Mouse (Mus musculus) liver, embryonic 14.5 days (tissue): ENCODE data around the gene Nckap5l. TPM values are rescaled to one million over a fixed set of nuclear protein-coding genes. Genes with fewer than 3 reads are reported as not detected.

Experiments
- ATAC-seq: fragments of 200-750 bp; cut with Nextera tagmentation; 2 replicates; pipeline ENCODE4 v1.8.0; 2017; ENCODE audit warnings: moderate number of reproducible peaks, mild to moderate bottlenecking, moderate library complexity; ENCODE audit not compliant: insufficient read depth
- DNase-seq, 3 experiments: peaks; one replicate each; pipeline ENCODE4 v3.0.0-alpha.2; 2012 to 2013; ENCODE audit warnings: low read depth in 3 of 3, low spot score in 3 of 3
- H3K27ac ChIP-seq: fragments of 300-500 bp; sonication (generic); 2 replicates; pipeline ENCODE4 v1.5.1; 2014; ENCODE audit warnings: moderate library complexity, mild to moderate bottlenecking, control low read depth, inconsistent platforms
- H3K27me3 ChIP-seq: fragments of 300-500 bp; sonication (generic); 2 replicates; pipeline ENCODE4 v1.6.1; 2014; ENCODE audit warnings: mild to moderate bottlenecking, low read length, moderate library complexity; ENCODE audit not compliant: control insufficient read depth, insufficient read depth
- H3K36me3 ChIP-seq: fragments of 300-500 bp; sonication (generic); replicated peaks from 2 replicates; pipeline ENCODE4 v1.6.1; 2014; ENCODE audit warnings: low read depth; ENCODE audit not compliant: control insufficient read depth, insufficient read depth
- H3K4me1 ChIP-seq, 2 experiments: fragments of 200-500 bp in 1 of 2; fragments of 300-500 bp in 1 of 2; sonication (generic) in 1 of 2; replicated peaks; 2 replicates each; pipeline ENCODE4 v1.6.1; 2012 to 2014; ENCODE audit warnings: antibody characterized with exemption in 1 of 2, inconsistent platforms in 1 of 2, low read length in 1 of 2; ENCODE audit not compliant: control insufficient read depth in 2 of 2, insufficient read depth in 2 of 2
- H3K4me2 ChIP-seq: fragments of 300-500 bp; sonication (generic); 2 replicates; pipeline ENCODE4 v1.6.1; 2014; ENCODE audit warnings: low read depth, mild to moderate bottlenecking, control low read depth, moderate library complexity
- H3K4me3 ChIP-seq, 2 experiments: fragments of 200-500 bp in 1 of 2; fragments of 300-500 bp in 1 of 2; sonication (generic) in 1 of 2; 2 replicates each; pipeline ENCODE4 v1.5.1; 2012 to 2014; ENCODE audit warnings: low read depth in 2 of 2, low read length in 2 of 2, mild to moderate bottlenecking in 2 of 2, control low read depth in 1 of 2, inconsistent platforms in 1 of 2, moderate library complexity in 1 of 2; ENCODE audit not compliant: insufficient read depth in 1 of 2
- H3K9ac ChIP-seq: fragments of 300-500 bp; sonication (generic); replicated peaks from 2 replicates; pipeline ENCODE4 v1.6.1; 2014; ENCODE audit warnings: mild to moderate bottlenecking, control low read depth, moderate library complexity
- H3K9me3 ChIP-seq: fragments of 300-500 bp; sonication (generic); 2 replicates; pipeline ENCODE4 v1.6.1; 2016; ENCODE audit warnings: low read length, mixed read lengths; ENCODE audit not compliant: control insufficient read depth
- CTCF ChIP-seq: IDR thresholded peaks from 2 replicates; pipeline ENCODE4 v1.5.1; 2016; ENCODE audit warnings: antibody characterized with exemption, low read depth, control low read depth
- EP300 ChIP-seq: IDR thresholded peaks from 2 replicates; pipeline ENCODE4 v1.6.1; 2016; ENCODE audit warnings: antibody characterized with exemption, low read depth
- WGBS: fragments of 180-500 bp; shearing (Covaris S2); extraction: QIAGEN DNeasy Blood & Tissue Kit; methylation state at CpG from one replicate; pipeline ENCODE4 v1.1.7; 2014; ENCODE audit not compliant: insufficient replicate concordance; 5-methylcytosine and 5-hydroxymethylcytosine counted together
- polyA plus RNA-seq, 2 experiments: library from polyadenylated mRNA; depleted of rRNA in 1 of 2; stranded (reverse) in 1 of 2; unstranded in 1 of 2; fragments of >200 nt; fragmentation: Nextera tagmentation in 1 of 2; extraction: Ambion mirVana in 1 of 2; gene quantifications; 2 replicates each; pipeline versions ENCODE4 v1.2.1 to v1.2.3; 2012 to 2014

Nckap5l gene
- polyA plus RNA-seq, 2 experiments = 0.70 to 1.4 TPM

DNA sequence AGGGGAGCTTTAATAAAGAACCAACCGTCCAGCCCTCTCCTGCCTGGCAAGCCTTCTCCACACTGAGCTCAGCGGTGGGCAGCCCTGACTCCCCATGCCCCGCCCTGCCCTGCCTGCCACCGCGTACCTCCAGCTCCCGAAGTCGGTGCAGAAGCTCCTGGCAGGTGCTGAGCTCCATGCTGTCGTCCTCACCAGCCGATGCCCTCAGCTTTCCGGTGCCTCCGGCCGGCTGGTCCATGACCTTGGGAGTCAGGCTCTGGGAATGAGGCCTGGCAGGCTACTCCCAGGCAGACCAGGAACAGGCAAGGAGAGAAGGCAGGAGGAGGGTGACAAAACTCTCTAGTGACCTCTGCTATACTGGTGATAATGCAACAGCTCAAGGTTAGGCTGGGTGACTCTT lies 23.6 kb downstream of the Nckap5l start:
- no peak overlapping the region for H3K27ac ChIP-seq
- H3K4me3 ChIP-seq = no peak overlapping the region
- no peaks in the 10 kb centered on the region for H3K9me3 ChIP-seq
- no peak for TF ChIP-seq CTCF
- TF ChIP-seq EP300 = no peak
- H3K9ac ChIP-seq = no peak overlapping the region
- peaks cover 0 to 8% of the 10 kb centered on the region in 2 experiments; a peak in 1 of 4 replicates for H3K4me1 ChIP-seq
- H3K4me2 ChIP-seq = no peak overlapping the region
- DNase-seq (no peak), ATAC-seq (no peak)
- H3K27me3 ChIP-seq = no peaks in the 10 kb centered on the region
- whole genome bisulfite sequencing = 75% methylated on average over 12 of the region's 12 CpGs
- no peaks in the 10 kb centered on the region for H3K36me3 ChIP-seq

DNA sequence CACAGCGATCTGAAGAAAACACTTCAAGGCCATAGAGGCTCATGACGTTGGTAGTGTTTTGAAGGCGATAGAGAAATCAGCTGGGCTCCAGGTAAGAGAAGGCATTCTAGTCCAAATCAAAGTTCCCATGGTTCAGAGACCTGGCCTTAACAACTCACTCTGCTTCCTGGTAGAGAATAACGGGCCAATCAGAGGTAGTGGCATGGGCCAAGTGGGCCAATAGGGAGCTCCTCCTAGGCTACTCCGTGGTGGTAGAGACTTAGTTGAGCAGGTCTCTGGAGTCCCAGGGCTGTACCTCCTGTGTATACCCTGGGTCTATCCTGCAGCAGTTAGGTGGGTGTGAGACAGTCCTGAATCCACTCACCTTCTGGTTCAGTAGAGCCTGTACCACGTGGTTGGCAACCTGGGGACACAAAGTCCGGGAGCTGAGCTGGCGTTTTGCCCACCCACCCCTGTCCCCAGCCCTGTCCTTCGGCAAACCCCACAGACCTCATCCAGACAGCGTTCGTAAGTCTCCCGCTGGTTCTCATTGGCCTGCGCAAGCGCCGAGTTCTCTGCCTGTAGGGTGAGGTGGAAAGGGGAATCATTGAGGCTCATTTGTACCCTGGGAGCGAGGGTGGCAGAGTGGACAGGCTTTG lies 24.3 kb downstream of the Nckap5l start:
- H3K36me3 ChIP-seq = no peaks in the 10 kb centered on the region
- no peak for ATAC-seq
- H3K9me3 ChIP-seq = no peaks in the 10 kb centered on the region
- DNase-seq = no peak
- H3K9ac ChIP-seq = no peak overlapping the region
- TF ChIP-seq EP300 (no peak), CTCF (no peak)
- no peaks in the 10 kb centered on the region for H3K27me3 ChIP-seq
- H3K4me1 ChIP-seq = peaks cover 0 to 8% of the 10 kb centered on the region in 2 experiments; a peak in 1 of 4 replicates
- WGBS = 78% methylated on average over 16 of the region's 16 CpGs
- no peak overlapping the region for H3K4me3 ChIP-seq
- H3K27ac ChIP-seq = no peak overlapping the region
- H3K4me2 ChIP-seq = no peak overlapping the region

DNA sequence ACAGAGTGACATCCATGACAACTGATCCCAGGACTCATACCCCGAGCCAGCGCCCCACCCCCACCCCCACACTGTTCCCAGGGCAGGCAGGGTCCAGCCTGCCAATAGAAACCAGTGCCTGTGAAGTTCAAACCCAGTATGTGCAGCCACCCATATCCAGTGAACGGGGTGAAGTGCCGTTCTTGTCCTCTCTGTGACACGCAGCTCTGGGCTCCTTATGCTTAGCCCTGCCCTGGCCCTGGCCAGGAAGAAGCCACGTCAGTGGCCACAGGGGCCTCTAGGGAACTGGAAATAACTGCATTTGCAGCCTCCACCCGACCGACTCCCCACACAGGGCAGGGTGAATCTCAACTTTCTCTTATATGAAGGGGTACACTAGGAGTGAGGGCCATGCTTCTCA lies 25.6 kb downstream of the Nckap5l start:
- H3K9me3 ChIP-seq = no peaks in the 10 kb centered on the region
- no peaks in the 10 kb centered on the region for H3K36me3 ChIP-seq
- no peak overlapping the region for H3K4me2 ChIP-seq
- H3K9ac ChIP-seq = no peak overlapping the region
- peaks cover 0 to 8% of the 10 kb centered on the region in 2 experiments; a peak in 1 of 4 replicates for H3K4me1 ChIP-seq
- WGBS = 61% methylated on average over 8 of the region's 8 CpGs
- H3K27me3 ChIP-seq = no peaks in the 10 kb centered on the region
- no peak for TF ChIP-seq EP300
- TF ChIP-seq CTCF = no peak
- DNase-seq (no peak), ATAC-seq (no peak)
- H3K27ac ChIP-seq = no peak overlapping the region
- H3K4me3 ChIP-seq = no peak overlapping the region

DNA sequence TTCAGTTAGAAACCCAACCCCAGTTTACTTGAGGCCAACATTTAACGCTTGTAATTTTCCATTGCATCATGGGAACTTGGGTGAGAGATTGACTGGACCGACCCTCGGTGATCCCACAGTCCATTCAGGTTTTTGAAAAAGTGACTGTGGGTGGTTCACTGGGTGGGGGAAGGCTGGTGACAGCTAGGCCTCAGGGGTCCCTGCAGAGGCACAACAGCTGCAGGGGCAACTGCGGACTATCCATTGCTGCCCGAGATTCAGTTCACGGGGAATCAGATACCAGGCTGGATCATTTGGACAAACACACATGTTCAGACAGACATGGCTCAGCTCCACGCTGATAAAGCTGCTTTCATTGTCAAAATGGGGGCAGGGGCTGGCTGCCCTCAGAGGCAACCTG lies 26.0 kb downstream of the Nckap5l start:
- Histone ChIP-seq H3K9me3 (no peaks in the 10 kb centered on the region), H3K27me3 (no peaks in the 10 kb centered on the region), H3K27ac (no peak overlapping the region), H3K4me2 (no peak overlapping the region), H3K36me3 (no peaks in the 10 kb centered on the region), H3K4me3 (no peak overlapping the region), H3K9ac (no peak overlapping the region), H3K4me1 (peaks cover 0 to 8% of the 10 kb centered on the region in 2 experiments; a peak in 1 of 4 replicates)
- WGBS = 65% methylated on average over 7 of the region's 7 CpGs
- TF ChIP-seq EP300 = no peak
- no peak for TF ChIP-seq CTCF
- no peak for DNase-seq
- ATAC-seq = no peak

DNA sequence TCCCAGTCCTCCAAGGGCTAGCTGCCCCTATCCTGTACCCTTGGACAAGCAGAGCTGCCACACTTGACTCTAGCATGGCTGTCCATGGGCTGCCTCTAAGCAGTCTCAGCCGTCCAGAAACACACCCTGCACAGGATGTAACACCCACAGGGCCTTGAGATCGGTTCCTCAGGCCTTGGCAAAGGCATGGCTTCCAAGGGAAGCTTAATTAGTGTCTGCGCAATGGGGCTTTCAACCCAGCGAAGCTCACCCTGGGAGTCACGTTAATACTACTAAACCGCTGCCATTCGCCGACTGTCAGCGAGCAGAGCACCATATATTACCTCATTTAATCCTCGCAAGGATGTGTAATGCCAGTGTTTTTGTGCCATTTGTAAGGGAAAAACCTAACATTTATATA lies 26.5 kb downstream of the Nckap5l start:
- peaks cover 0 to 8% of the 10 kb centered on the region in 2 experiments; a peak in 1 of 4 replicates for H3K4me1 ChIP-seq
- ATAC-seq (no peak), DNase-seq (no peak)
- no peak overlapping the region for H3K4me3 ChIP-seq
- no peak for TF ChIP-seq CTCF
- TF ChIP-seq EP300 = no peak
- 84% methylated on average over 10 of the region's 10 CpGs for WGBS
- H3K27me3 ChIP-seq = no peaks in the 10 kb centered on the region
- no peaks in the 10 kb centered on the region for H3K36me3 ChIP-seq
- H3K27ac ChIP-seq = no peak overlapping the region
- H3K4me2 ChIP-seq = no peak overlapping the region
- no peaks in the 10 kb centered on the region for H3K9me3 ChIP-seq
- no peak overlapping the region for H3K9ac ChIP-seq
